Comparison of ENCODE assay signal across 8 mouse cellular contexts in the genomic region with DNA sequence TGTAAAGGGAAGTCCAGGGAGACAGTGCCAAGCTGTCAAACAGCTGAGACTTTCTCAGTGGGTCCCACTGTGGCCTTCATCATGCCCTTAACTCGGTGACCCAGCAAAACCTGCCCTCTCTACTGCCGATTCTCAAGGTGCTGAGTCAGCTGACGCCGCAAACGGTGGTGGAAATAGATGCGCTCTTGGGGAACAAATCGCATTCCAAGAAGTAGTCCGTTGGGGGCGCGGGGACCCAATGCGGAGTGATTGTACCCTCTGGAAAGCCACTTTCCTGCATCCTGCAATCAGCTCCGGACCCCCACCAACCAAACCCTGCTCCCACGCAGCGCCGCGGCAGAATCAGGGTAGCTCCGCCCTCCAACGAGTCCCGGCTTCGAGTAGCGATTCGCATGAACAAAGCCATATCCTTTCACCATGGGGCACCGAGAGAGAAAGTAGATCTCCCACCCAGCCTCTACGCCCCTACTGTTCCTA. TPM values are rescaled to one million over a fixed set of nuclear protein-coding genes. Genes with fewer than 3 reads are reported as not detected.
DNase-seq lines count a peak whose midpoint lies in the region; ATAC-seq and TF ChIP-seq lines count a peak whose summit lies in the region.

No protein-coding gene starts in this region.

- H3K9ac ChIP-seq in CH12.LX (ENCODE audit: insufficient read depth, low read depth) = peak overlapping the region; percentile 50
- H3K9ac ChIP-seq in forebrain, embryonic 14.5 days (ENCODE audit: low read length) = peak overlapping the region; percentile 67
- H3K9ac ChIP-seq in liver, embryonic 15.5 days = peak overlapping the region; percentile 1; the same call in 1 of the 2 replicates
- H3K9ac ChIP-seq in stomach, embryonic 16.5 days (ENCODE audit: low read length) = peak overlapping the region; percentile 77

- DNase-seq in CH12.LX (ENCODE audit: extremely low read depth) = no peak
- peak; percentile 80 for DNase-seq in cerebellum, adult 18-20 months
- DNase-seq in forebrain, embryonic 14.5 days (ENCODE audit: low spot score) = peak; percentile 93
- DNase-seq in heart, postnatal 14 days = peak; percentile 70 to 82
- peak; percentile 87 to 92 for DNase-seq in kidney, postnatal 4 days
- DNase-seq in neural tube, embryonic 10.5 days (ENCODE audit: extremely low spot score, low spot score) = peak; percentile 78

- TF ChIP-seq CTCF in CH12.LX (conservative IDR thresholded peaks at IDR 0.05 in 1 of 2, IDR thresholded peaks at IDR 0.05 in 1 of 2; ENCODE audit: low read depth in 2 of 2, low read length in 2 of 2) = no peak

- no peaks in the 10 kb centered on the region for H3K79me2 ChIP-seq in CH12.LX (replicated peaks; ENCODE audit: control insufficient read depth, extremely low read depth, insufficient read depth, poor library complexity, severe bottlenecking)

- no peaks in the 10 kb centered on the region for H3K36me3 ChIP-seq in CH12.LX (replicated peaks in 1 of 2; ENCODE audit: control insufficient read depth in 1 of 2, insufficient read depth in 1 of 2, low read length in 1 of 2)
- H3K36me3 ChIP-seq in forebrain, embryonic 14.5 days (ENCODE audit: control insufficient read depth, insufficient read depth, low read length) = no peaks in the 10 kb centered on the region
- H3K36me3 ChIP-seq in liver, embryonic 15.5 days (replicated peaks) = no peaks in the 10 kb centered on the region
- H3K36me3 ChIP-seq in stomach, embryonic 16.5 days (ENCODE audit: control insufficient read depth, insufficient read depth, low read length) = no peaks in the 10 kb centered on the region

- no peaks in the 10 kb centered on the region for H3K9me3 ChIP-seq in CH12.LX (replicated peaks; ENCODE audit: low read length)
- no peaks in the 10 kb centered on the region for H3K9me3 ChIP-seq in forebrain, embryonic 14.5 days (replicated peaks; ENCODE audit: control insufficient read depth, low read length)
- H3K9me3 ChIP-seq in liver, embryonic 15.5 days (replicated peaks) = no peaks in the 10 kb centered on the region
- H3K9me3 ChIP-seq in stomach, embryonic 16.5 days (replicated peaks; ENCODE audit: control insufficient read depth, low read length) = no peaks in the 10 kb centered on the region

- TF ChIP-seq RAD21 in CH12.LX (IDR thresholded peaks at IDR 0.05; ENCODE audit: low read depth, low read length) = no peak

- WGBS in forebrain, embryonic 14.5 days = under 1% methylated on average over 24 of the region's 24 CpGs
- WGBS in liver, embryonic 15.5 days (ENCODE audit: insufficient replicate concordance) = 2% methylated on average over 24 of the region's 24 CpGs
- WGBS in stomach, embryonic 16.5 days = under 1% methylated on average over 24 of the region's 24 CpGs

- H3K4me3 ChIP-seq in CH12.LX (replicated peaks in 1 of 3; ENCODE audit: low read depth in 2 of 3, low read length in 2 of 3, poor library complexity in 1 of 3) = peak overlapping the region; percentile 21 to 55 (median 47)
- H3K4me3 ChIP-seq in forebrain, embryonic 14.5 days (ENCODE audit: low read depth, low read length) = peak overlapping the region; percentile 36
- H3K4me3 ChIP-seq in liver, embryonic 15.5 days (replicated peaks) = peak overlapping the region; percentile 58
- peak overlapping the region; percentile 67 for H3K4me3 ChIP-seq in stomach, embryonic 16.5 days (replicated peaks; ENCODE audit: low read length)

- TF ChIP-seq POLR2A in CH12.LX (IDR thresholded peaks at IDR 0.05; ENCODE audit: low read depth, low read length) = peak; percentile 71

- peaks cover 5 to 14% of the 10 kb centered on the region in 2 experiments; a peak in 3 of 4 replicates for H3K4me1 ChIP-seq in CH12.LX (ENCODE audit: control insufficient read depth in 1 of 2, insufficient read depth in 2 of 2)
- peaks cover 12% of the 10 kb centered on the region for H3K4me1 ChIP-seq in forebrain, embryonic 14.5 days (ENCODE audit: control insufficient read depth, insufficient read depth, low read length)
- peaks cover 40% of the 10 kb centered on the region for H3K4me1 ChIP-seq in liver, embryonic 15.5 days (replicated peaks)
- peaks cover 17% of the 10 kb centered on the region for H3K4me1 ChIP-seq in stomach, embryonic 16.5 days (ENCODE audit: control insufficient read depth, insufficient read depth, low read length)

- TF ChIP-seq EP300 in CH12.LX (IDR thresholded peaks at IDR 0.05; ENCODE audit: low read length) = no peak

- in situ Hi-C loops in CH12.LX (cut with MboI; ENCODE audit: low pct_ligation_motif_present, low pct_unique_long_range_greater_than_20kb, low sequenced_read_pairs) = loop anchor here (5.0 kb wide), 2 partner anchors 35 to 60 kb away; partner anchors contain the start of gene Chd3

- dilution Hi-C loops in CH12.LX (cut with MboI; ENCODE audit: extremely low pct_ligation_motif_present, extremely low pct_unique_long_range_greater_than_20kb, low sequenced_read_pairs) = no loop called here

- ATAC-seq in forebrain, embryonic 14.5 days = peak; percentile 88
- ATAC-seq in liver, embryonic 15.5 days (ENCODE audit: insufficient read depth) = no peak
- peak; percentile 73; the same call in 1 of the 2 replicates for ATAC-seq in stomach, embryonic 16.5 days (ENCODE audit: insufficient read depth, low FRiP score)

- H3K27me3 ChIP-seq in CH12.LX (replicated peaks) = peaks cover 33% of the 10 kb centered on the region
- no peaks in the 10 kb centered on the region for H3K27me3 ChIP-seq in forebrain, embryonic 14.5 days (replicated peaks; ENCODE audit: control insufficient read depth, insufficient read depth, low read length)
- peaks cover 69% of the 10 kb centered on the region for H3K27me3 ChIP-seq in liver, embryonic 15.5 days
- peaks cover 8% of the 10 kb centered on the region for H3K27me3 ChIP-seq in stomach, embryonic 16.5 days (ENCODE audit: control insufficient read depth, insufficient read depth, low read length)

- peak overlapping the region; percentile 63 for H3K4me2 ChIP-seq in CH12.LX (ENCODE audit: insufficient read depth, low read depth, poor library complexity, severe bottlenecking)
- H3K4me2 ChIP-seq in forebrain, embryonic 14.5 days (ENCODE audit: low read length) = peak overlapping the region; percentile 56
- H3K4me2 ChIP-seq in liver, embryonic 15.5 days = peak overlapping the region; percentile 81
- H3K4me2 ChIP-seq in stomach, embryonic 16.5 days (ENCODE audit: low read depth, low read length) = peak overlapping the region; percentile 70

- H3K27ac ChIP-seq in CH12.LX (ENCODE audit: insufficient read depth, low read depth) = no peak overlapping the region
- peak overlapping the region; percentile 71 for H3K27ac ChIP-seq in forebrain, embryonic 14.5 days (ENCODE audit: low read depth, low read length)
- no peak overlapping the region for H3K27ac ChIP-seq in liver, embryonic 15.5 days (replicated peaks)
- peak overlapping the region; percentile 38 for H3K27ac ChIP-seq in stomach, embryonic 16.5 days (ENCODE audit: low read length)

- intact Hi-C loops in heart, postnatal 14 days (cut with DNase I) = loop anchor here (2.0 to 5.0 kb wide), 2 partner anchors 59 to 65 kb away; no protein-coding TSS in a partner anchor

TF ChIP-seq in CH12.LX, 34 proteins besides CTCF, POLR2A, EP300 and RAD21 (continues in another document):
- peak; percentile 68; the same call in 1 of the 2 replicates for TF ChIP-seq CHD2 (IDR thresholded peaks at IDR 0.05; ENCODE audit: low read length)
- TF ChIP-seq MAX (IDR thresholded peaks at IDR 0.05; ENCODE audit: low read length) = peak; percentile 38; the same call in 1 of the 2 replicates

RNA-seq across cellular contexts. Expression of gene Kcnab3, which starts 5.9 kb away (rescaled TPM):
- total RNA-seq in CH12.LX (2012; rRNA removed) (0.67 and 1.1 TPM in 2 replicates), CH12.LX (2014; rRNA removed) (0.31 TPM in 1 of 2 replicates, not detected in the other)
- polyA plus RNA-seq in CH12.LX (2012; ENCODE audit: insufficient read length, low read depth) = 0.38 and 0.39 TPM in 2 replicates
- 3.3 and 3.9 TPM in 2 replicates for polyA plus RNA-seq in forebrain, embryonic 14.5 days (2014; fragmentation: Nextera tagmentation; extraction: Ambion mirVana)
- total RNA-seq in heart, postnatal 14 days (2021) = under 1 TPM; 0.51 to 0.67 TPM
- 0.13 and 0.26 TPM in 2 replicates for polyA plus RNA-seq in liver, embryonic 15.5 days (2015; fragmentation: Nextera tagmentation; extraction: Ambion mirVana)
- 0.65 and 0.79 TPM in 2 replicates for polyA plus RNA-seq in stomach, embryonic 16.5 days (2015; fragmentation: Nextera tagmentation; extraction: Ambion mirVana)

RNA-seq across cellular contexts. Expression of gene Trappc1, which starts 8.2 kb away (rescaled TPM):
- total RNA-seq in CH12.LX (2012; rRNA removed) (75.0 and 85.4 TPM in 2 replicates), CH12.LX (2014; rRNA removed) (102 TPM in 2 replicates)
- 101 and 124 TPM in 2 replicates for polyA plus RNA-seq in CH12.LX (2012; ENCODE audit: insufficient read length, low read depth)
- 188 and 243 TPM in 2 replicates for polyA plus RNA-seq in forebrain, embryonic 14.5 days (2014; fragmentation: Nextera tagmentation; extraction: Ambion mirVana)
- total RNA-seq in heart, postnatal 14 days (2021) = 10 to 100 TPM; 54.0 to 61.4 TPM
- 74.8 and 77.7 TPM in 2 replicates for polyA plus RNA-seq in liver, embryonic 15.5 days (2015; fragmentation: Nextera tagmentation; extraction: Ambion mirVana)
- 131 and 147 TPM in 2 replicates for polyA plus RNA-seq in stomach, embryonic 16.5 days (2015; fragmentation: Nextera tagmentation; extraction: Ambion mirVana)

RNA-seq across cellular contexts. Expression of gene Rnf227, which starts 8.3 kb away (rescaled TPM):
- 0.30 and 0.34 TPM in 2 replicates for total RNA-seq in CH12.LX (2012; rRNA removed)
- total RNA-seq in CH12.LX (2014; rRNA removed) = not detected in 2 replicates
- 0.21 TPM in 1 of 2 replicates, not detected in the other for polyA plus RNA-seq in CH12.LX (2012; ENCODE audit: insufficient read length, low read depth)
- 126 and 146 TPM in 2 replicates for polyA plus RNA-seq in forebrain, embryonic 14.5 days (2014; fragmentation: Nextera tagmentation; extraction: Ambion mirVana)
- under 1 TPM; 0.34 to 0.48 TPM for total RNA-seq in heart, postnatal 14 days (2021)
- polyA plus RNA-seq in liver, embryonic 15.5 days (2015; fragmentation: Nextera tagmentation; extraction: Ambion mirVana) = 0.97 and 1.3 TPM in 2 replicates
- 11.8 TPM in 2 replicates for polyA plus RNA-seq in stomach, embryonic 16.5 days (2015; fragmentation: Nextera tagmentation; extraction: Ambion mirVana)

RNA-seq across cellular contexts. Expression of gene Cntrob, which starts 8.4 kb away (rescaled TPM):
- total RNA-seq in CH12.LX (2012; rRNA removed) (18.5 and 18.9 TPM in 2 replicates), CH12.LX (2014; rRNA removed) (16.4 and 22.0 TPM in 2 replicates)
- 36.6 and 41.5 TPM in 2 replicates for polyA plus RNA-seq in CH12.LX (2012; ENCODE audit: insufficient read length, low read depth)
- 13.9 and 18.9 TPM in 2 replicates for polyA plus RNA-seq in forebrain, embryonic 14.5 days (2014; fragmentation: Nextera tagmentation; extraction: Ambion mirVana)
- 1 to 10 TPM; 3.4 to 6.1 TPM for total RNA-seq in heart, postnatal 14 days (2021)
- polyA plus RNA-seq in liver, embryonic 15.5 days (2015; fragmentation: Nextera tagmentation; extraction: Ambion mirVana) = 7.0 and 8.3 TPM in 2 replicates
- polyA plus RNA-seq in stomach, embryonic 16.5 days (2015; fragmentation: Nextera tagmentation; extraction: Ambion mirVana) = 18.3 and 18.9 TPM in 2 replicates

RNA-seq across cellular contexts. Expression of gene Chd3, which starts 37.2 kb away (rescaled TPM):
- total RNA-seq in CH12.LX (2012; rRNA removed) = 66.4 and 69.6 TPM in 2 replicates
- 30.6 and 31.9 TPM in 2 replicates for total RNA-seq in CH12.LX (2014; rRNA removed)
- 87.1 and 92.0 TPM in 2 replicates for polyA plus RNA-seq in CH12.LX (2012; ENCODE audit: insufficient read length, low read depth)
- 70.3 and 77.3 TPM in 2 replicates for polyA plus RNA-seq in forebrain, embryonic 14.5 days (2014; fragmentation: Nextera tagmentation; extraction: Ambion mirVana)
- 10 to 100 TPM; 45.4 to 47.4 TPM for total RNA-seq in heart, postnatal 14 days (2021)
- polyA plus RNA-seq in liver, embryonic 15.5 days (2015; fragmentation: Nextera tagmentation; extraction: Ambion mirVana) = 3.4 and 5.8 TPM in 2 replicates
- polyA plus RNA-seq in stomach, embryonic 16.5 days (2015; fragmentation: Nextera tagmentation; extraction: Ambion mirVana) = 48.5 and 55.4 TPM in 2 replicates

Comparison
In these comparisons a context has a peak if more than half of its experiments do, and no peak if none do; other contexts are left out.
1. H3K27ac ChIP-seq: peak in forebrain, embryonic 14.5 days (single experiment) and stomach, embryonic 16.5 days (single experiment); none in CH12.LX (single experiment) and liver, embryonic 15.5 days (single experiment).
2. H3K9ac ChIP-seq: peak in every context shown above with its lines; median percentile 77 in stomach, embryonic 16.5 days; 67 in forebrain, embryonic 14.5 days; 50 in CH12.LX; 1 in liver, embryonic 15.5 days.
3. Peak in every context shown above with its lines, with median percentiles within 50 percentile points of each other: H3K4me2 ChIP-seq and H3K4me3 ChIP-seq.